Mouse (Mus musculus): ENCODE results near the gene 1700003H04Rik.

1700003H04Rik gene

DNA sequence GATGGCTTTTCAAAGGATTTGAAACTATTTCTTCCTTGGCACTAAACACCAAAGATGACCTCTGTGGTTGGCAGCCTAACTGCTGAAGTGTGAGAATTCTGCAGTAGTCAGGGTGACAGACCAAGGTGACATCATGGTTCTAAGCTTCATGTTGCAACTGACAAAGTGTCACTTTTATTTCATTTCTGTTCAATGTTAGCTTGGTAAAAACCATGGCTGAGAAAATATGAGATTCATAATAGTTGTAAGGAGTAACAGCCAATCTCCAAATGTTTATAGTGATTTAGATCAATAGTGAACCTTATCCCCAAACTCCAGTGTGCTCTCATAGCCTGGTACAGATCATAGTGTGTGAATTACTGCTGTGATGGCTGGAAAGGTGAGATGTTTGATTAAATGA lies at the start of gene 1700003H04Rik:
TSS of gene 1700003H04Rik (minus strand) at position 101 of the 400 bp plus-strand sequence.
- in situ Hi-C loops (cut with MboI, MseI) = no loop called here

DNA sequence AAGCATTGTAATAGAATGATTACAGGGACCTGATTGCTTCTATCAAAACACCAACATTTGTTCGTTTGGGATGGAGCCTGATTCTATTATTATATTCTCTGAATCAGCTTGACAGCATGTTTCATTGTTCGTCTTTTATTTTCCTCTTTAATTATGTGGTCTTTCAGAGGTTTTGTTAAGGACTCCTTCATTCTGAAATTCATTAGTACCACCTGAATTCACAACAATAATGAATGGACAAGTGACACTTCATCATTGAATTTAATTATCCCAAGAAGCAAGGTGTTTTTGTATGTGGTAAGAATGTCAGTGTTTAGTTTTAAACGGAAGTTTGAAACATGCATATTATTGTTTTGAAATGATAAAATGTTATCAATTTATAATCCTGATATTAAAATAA lies 42.1 kb upstream of the 1700003H04Rik start:
- in situ Hi-C loops (cut with MboI, MseI) = loop anchor here (25.0 kb wide), 1 partner anchor 1011 kb away; no protein-coding TSS in a partner anchor

- in situ Hi-C loops (cut with MboI, MseI) = loop anchor here (25.0 kb wide), 1 partner anchor 1001 kb away; no protein-coding TSS in a partner anchor
Observed at GRCm38 (mm10) chr3:124613287-124613686, 32.4 kb upstream of the 1700003H04Rik start.

DNA sequence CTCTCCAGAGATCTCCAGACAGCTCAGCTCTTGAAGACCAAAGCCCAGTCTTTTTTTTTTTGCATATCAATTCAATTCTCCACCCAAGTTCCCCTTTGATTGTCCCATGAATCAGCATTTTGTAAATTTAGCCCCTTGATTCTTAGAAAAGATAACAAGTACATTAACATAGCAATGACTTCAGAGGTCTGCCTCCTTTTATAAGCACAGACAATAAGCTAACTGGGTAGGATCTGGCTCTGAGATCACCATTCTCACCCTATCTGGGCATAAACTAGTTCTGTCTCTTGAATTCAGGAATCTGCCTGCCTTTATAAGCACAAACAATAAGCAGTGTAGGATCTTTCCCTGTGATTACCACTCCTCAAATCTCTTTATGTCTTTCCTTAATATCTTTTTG lies 29.1 kb upstream of the 1700003H04Rik start:
- in situ Hi-C loops (cut with MboI, MseI) = loop anchor here (25.0 kb wide), 1 partner anchor 998 kb away; no protein-coding TSS in a partner anchor

- in situ Hi-C loops (cut with MboI, MseI) = loop anchor here (25.0 kb wide), 1 partner anchor 994 kb away; no protein-coding TSS in a partner anchor
Observed at GRCm38 (mm10) chr3:124606021-124606517, 25.2 kb upstream of the 1700003H04Rik start.

GRCm38 (mm10) chr3:124605518-124605917 lies 24.6 kb upstream of the 1700003H04Rik start:
- in situ Hi-C loops (cut with MboI, MseI) = loop anchor here (25.0 kb wide), 1 partner anchor 993 kb away; no protein-coding TSS in a partner anchor

GRCm38 (mm10) chr3:124597789-124598188 lies 16.9 kb upstream of the 1700003H04Rik start:
- in situ Hi-C loops (cut with MboI, MseI) = no loop called here

DNA sequence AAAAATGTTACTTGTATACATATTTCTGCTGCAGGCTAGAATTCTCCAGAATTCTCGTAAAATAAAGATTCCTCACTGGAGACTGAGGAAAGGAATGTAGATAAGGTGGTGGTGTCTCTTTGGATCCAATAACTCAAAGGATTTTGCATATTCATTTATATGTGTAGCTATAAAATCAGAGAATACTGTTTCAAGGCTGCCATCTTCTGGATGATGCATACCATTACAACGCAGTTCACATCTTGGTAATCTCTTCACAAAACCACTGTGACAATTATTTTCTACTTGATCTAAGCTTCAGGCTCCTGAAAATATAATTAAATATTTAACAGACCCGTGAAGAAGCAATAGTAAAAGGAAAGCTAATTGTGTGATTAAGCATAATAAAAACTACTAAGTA lies 6.6 kb upstream of the 1700003H04Rik start:
- in situ Hi-C loops (cut with MboI, MseI) = no loop called here

DNA sequence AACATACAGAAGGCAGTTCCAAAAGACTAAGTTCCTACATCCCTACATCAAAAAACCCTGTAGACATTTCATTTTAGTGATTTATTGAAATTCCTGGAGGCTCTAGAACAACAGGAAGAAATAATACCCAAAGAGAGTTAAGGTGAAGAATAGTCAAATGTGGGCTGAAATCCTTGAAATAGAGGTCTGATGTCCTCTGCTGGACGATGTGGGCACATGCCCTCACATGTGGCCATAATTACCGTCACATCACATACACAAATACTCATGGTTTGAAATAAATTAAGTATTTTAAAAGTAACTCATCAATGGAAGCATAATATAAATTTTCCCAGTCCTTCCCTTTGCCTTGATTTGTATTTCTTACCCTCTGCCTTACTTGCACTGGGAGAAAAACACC lies 4.9 kb upstream of the 1700003H04Rik start:
- in situ Hi-C loops (cut with MboI, MseI) = no loop called here

DNA sequence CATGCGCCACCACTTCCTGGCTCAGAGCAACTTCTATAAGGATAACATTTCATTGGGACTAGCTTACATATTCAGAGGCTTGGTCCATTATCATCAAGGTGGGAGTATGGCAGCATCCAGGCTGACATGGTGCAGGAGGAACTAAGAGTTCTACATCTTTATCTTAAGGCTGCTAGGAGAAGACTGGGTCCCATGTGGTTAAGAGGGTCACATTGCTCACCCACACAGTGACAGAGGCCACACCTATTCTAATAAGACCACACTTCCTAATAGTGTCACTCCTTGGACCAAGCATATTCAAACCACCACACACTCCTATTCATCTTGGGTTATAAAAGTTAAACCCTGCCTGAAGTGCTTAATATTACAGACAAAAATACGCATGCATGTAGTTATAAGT lies 23.6 kb downstream of the 1700003H04Rik start:
- in situ Hi-C loops (cut with MboI, MseI) = no loop called here

- in situ Hi-C loops (cut with MboI, MseI) = no loop called here
Observed at GRCm38 (mm10) chr3:124555963-124556362, 24.9 kb downstream of the 1700003H04Rik start.

- in situ Hi-C loops (cut with MboI, MseI) = no loop called here
Observed at GRCm38 (mm10) chr3:124555092-124555491, 25.8 kb downstream of the 1700003H04Rik start.

- in situ Hi-C loops (cut with MboI, MseI) = no loop called here
Observed at GRCm38 (mm10) chr3:124548898-124549297, 32.0 kb downstream of the 1700003H04Rik start.

DNA sequence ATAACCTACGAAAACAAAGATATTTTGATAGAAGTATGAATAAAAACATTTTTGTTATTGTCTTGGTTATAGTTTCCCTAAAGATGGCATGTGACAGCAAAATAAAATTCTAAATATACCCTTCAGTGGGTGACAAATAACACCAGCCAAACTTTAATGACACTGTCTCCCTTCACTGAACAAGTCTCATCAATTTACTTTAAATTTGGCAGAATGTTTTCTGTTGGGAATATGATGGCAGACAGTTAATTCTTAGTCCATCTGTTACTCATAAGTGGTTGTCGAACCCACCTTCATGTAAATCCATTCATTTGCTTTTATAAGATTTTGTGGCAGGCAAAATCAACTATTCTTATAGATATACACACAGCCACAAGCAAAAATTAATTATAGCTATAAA lies 42.6 kb downstream of the 1700003H04Rik start:
- in situ Hi-C loops (cut with MboI, MseI) = no loop called here

GRCm38 (mm10) chr3:124536602-124537001 lies 44.3 kb downstream of the 1700003H04Rik start:
- in situ Hi-C loops (cut with MboI, MseI) = no loop called here

- in situ Hi-C loops (cut with MboI, MseI) = no loop called here
Observed at GRCm38 (mm10) chr3:124518786-124519185, 62.1 kb downstream of the 1700003H04Rik start.
